Mouse (Mus musculus): ENCODE results near the gene Plekhj1. TPM values are rescaled to one million over a fixed set of nuclear protein-coding genes. Genes with fewer than 3 reads are reported as not detected.
"Not testable (repeated sequence)": the region's sequence is repeated elsewhere in the genome, so short reads cannot be mapped to it uniquely, and the experiment has no call there.

Plekhj1 gene
- polyA plus RNA-seq, 1 experiment = 122 TPM

- Histone ChIP-seq H3K4me3 (ENCODE audit: insufficient read depth, low read length) (no peak overlapping the region), H3K4me1 (ENCODE audit: control insufficient read depth, insufficient read depth, low read length) (peaks cover 17% of the 10 kb centered on the region), H3K27ac (ENCODE audit: insufficient read depth, low read depth, low read length) (no peak overlapping the region)
- TF ChIP-seq CTCF (IDR thresholded peaks at IDR 0.05; ENCODE audit: low read depth, low read length) = no peak
- no peak for TF ChIP-seq POLR2A (IDR thresholded peaks at IDR 0.05; ENCODE audit: borderline replicate concordance, low read depth, low read length)
Measured at GRCm38 (mm10) chr10:80837827-80838226, 39.4 kb upstream of the Plekhj1 start.

- H3K4me1 ChIP-seq (ENCODE audit: control insufficient read depth, insufficient read depth, low read length) = peaks cover 17% of the 10 kb centered on the region
- H3K4me3 ChIP-seq (ENCODE audit: insufficient read depth, low read length) = no peak overlapping the region
- H3K27ac ChIP-seq (ENCODE audit: insufficient read depth, low read depth, low read length) = no peak overlapping the region
- TF ChIP-seq CTCF (IDR thresholded peaks at IDR 0.05; ENCODE audit: low read depth, low read length) = no peak
- no peak for TF ChIP-seq POLR2A (IDR thresholded peaks at IDR 0.05; ENCODE audit: borderline replicate concordance, low read depth, low read length)
Measured at GRCm38 (mm10) chr10:80836949-80837379, 38.5 kb upstream of the Plekhj1 start.

- no peak overlapping the region for H3K4me3 ChIP-seq (ENCODE audit: insufficient read depth, low read length)
- H3K27ac ChIP-seq (ENCODE audit: insufficient read depth, low read depth, low read length) = no peak overlapping the region
- no peak for TF ChIP-seq CTCF (IDR thresholded peaks at IDR 0.05; ENCODE audit: low read depth, low read length)
- no peak for TF ChIP-seq POLR2A (IDR thresholded peaks at IDR 0.05; ENCODE audit: borderline replicate concordance, low read depth, low read length)
- peaks cover 17% of the 10 kb centered on the region for H3K4me1 ChIP-seq (ENCODE audit: control insufficient read depth, insufficient read depth, low read length)
Measured at GRCm38 (mm10) chr10:80835617-80836016, 37.2 kb upstream of the Plekhj1 start.

- no peak for TF ChIP-seq CTCF (IDR thresholded peaks at IDR 0.05; ENCODE audit: low read depth, low read length)
- no peak for TF ChIP-seq POLR2A (IDR thresholded peaks at IDR 0.05; ENCODE audit: borderline replicate concordance, low read depth, low read length)
- Histone ChIP-seq H3K27ac (ENCODE audit: insufficient read depth, low read depth, low read length) (no peak overlapping the region), H3K4me3 (ENCODE audit: insufficient read depth, low read length) (no peak overlapping the region), H3K4me1 (ENCODE audit: control insufficient read depth, insufficient read depth, low read length) (no peaks in the 10 kb centered on the region)
Measured at GRCm38 (mm10) chr10:80832818-80833217, 34.4 kb upstream of the Plekhj1 start.

- Histone ChIP-seq H3K4me3 (ENCODE audit: insufficient read depth, low read length) (no peak overlapping the region), H3K27ac (ENCODE audit: insufficient read depth, low read depth, low read length) (no peak overlapping the region), H3K4me1 (ENCODE audit: control insufficient read depth, insufficient read depth, low read length) (no peaks in the 10 kb centered on the region)
- TF ChIP-seq POLR2A (IDR thresholded peaks at IDR 0.05; ENCODE audit: borderline replicate concordance, low read depth, low read length) (no peak), CTCF (IDR thresholded peaks at IDR 0.05; ENCODE audit: low read depth, low read length) (no peak)
Measured at GRCm38 (mm10) chr10:80831136-80831535, 32.7 kb upstream of the Plekhj1 start.

- Histone ChIP-seq H3K27ac (ENCODE audit: insufficient read depth, low read depth, low read length) (no peak overlapping the region), H3K4me3 (ENCODE audit: insufficient read depth, low read length) (no peak overlapping the region)
Measured at GRCm38 (mm10) chr10:80829359-80830278, 31.2 kb upstream of the Plekhj1 start.

GRCm38 (mm10) chr10:80828587-80828986, 30.2 kb upstream of the Plekhj1 start:
- peaks cover 12% of the 10 kb centered on the region for H3K4me1 ChIP-seq (ENCODE audit: control insufficient read depth, insufficient read depth, low read length)
- H3K27ac ChIP-seq (ENCODE audit: insufficient read depth, low read depth, low read length) = not testable (repeated sequence)
- peak overlapping the region; percentile 67; the same call in 1 of the 2 replicates for H3K4me3 ChIP-seq (ENCODE audit: insufficient read depth, low read length)

More at GRCm38 (mm10) chr10:80829359-80830278, 31.2 kb upstream of the Plekhj1 start:
- H3K4me1 ChIP-seq (ENCODE audit: control insufficient read depth, insufficient read depth, low read length) = peaks cover 5% of the 10 kb centered on the region
- TF ChIP-seq POLR2A (IDR thresholded peaks at IDR 0.05; ENCODE audit: borderline replicate concordance, low read depth, low read length) (no peak), CTCF (IDR thresholded peaks at IDR 0.05; ENCODE audit: low read depth, low read length) (no peak)

GRCm38 (mm10) chr10:80827870-80828420, 29.5 kb upstream of the Plekhj1 start:
- TF ChIP-seq POLR2A (IDR thresholded peaks at IDR 0.05; ENCODE audit: borderline replicate concordance, low read depth, low read length) = no peak
- no peak for TF ChIP-seq CTCF (IDR thresholded peaks at IDR 0.05; ENCODE audit: low read depth, low read length)
- Histone ChIP-seq H3K27ac (ENCODE audit: insufficient read depth, low read depth, low read length) (no peak overlapping the region), H3K4me1 (ENCODE audit: control insufficient read depth, insufficient read depth, low read length) (peaks cover 12% of the 10 kb centered on the region), H3K4me3 (ENCODE audit: insufficient read depth, low read length) (peak overlapping the region; percentile 67)

- Histone ChIP-seq H3K4me3 (ENCODE audit: insufficient read depth, low read length) (peak overlapping the region; percentile 67), H3K4me1 (ENCODE audit: control insufficient read depth, insufficient read depth, low read length) (peaks cover 15% of the 10 kb centered on the region), H3K27ac (ENCODE audit: insufficient read depth, low read depth, low read length) (no peak overlapping the region)
- TF ChIP-seq POLR2A (IDR thresholded peaks at IDR 0.05; ENCODE audit: borderline replicate concordance, low read depth, low read length) = no peak
- TF ChIP-seq CTCF (IDR thresholded peaks at IDR 0.05; ENCODE audit: low read depth, low read length) = no peak
Measured at GRCm38 (mm10) chr10:80827063-80827869, 28.8 kb upstream of the Plekhj1 start.

All from bone marrow macrophage, adult 2 months (primary cell).